In the genomic region with DNA sequence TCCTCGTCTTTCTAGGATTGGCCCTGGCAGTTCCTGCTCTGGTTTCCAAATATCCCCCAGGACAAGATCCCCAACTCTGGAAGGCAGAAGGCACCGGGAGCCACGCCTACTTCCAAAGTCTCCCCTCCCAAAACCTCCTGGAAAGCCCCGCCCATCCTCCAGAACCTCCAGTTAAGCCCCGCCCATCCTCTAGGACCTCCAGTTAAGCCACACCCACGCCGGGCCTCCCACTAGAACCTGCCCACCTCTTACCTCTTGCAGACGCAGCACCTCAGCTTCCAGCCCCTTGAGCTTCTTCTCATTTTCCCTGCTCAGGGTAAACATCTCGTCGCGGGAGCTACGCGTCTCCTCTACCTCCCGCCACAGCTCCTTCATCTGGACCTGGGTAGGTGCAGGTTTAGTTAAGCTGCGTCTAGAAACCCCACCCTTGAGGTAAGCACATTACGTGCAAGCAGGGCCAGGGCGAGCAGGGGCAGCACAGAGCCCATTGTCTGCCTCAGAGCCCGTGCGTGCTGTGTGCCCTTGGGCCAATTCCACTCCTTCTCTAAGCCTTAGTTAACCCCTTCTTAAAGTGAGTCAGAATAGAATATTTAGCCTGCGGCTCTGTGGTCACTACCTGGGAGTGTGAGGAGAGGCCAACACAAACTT, we compare ENCODE assay signal across 12 mouse cellular contexts. TPM values are rescaled to one million over a fixed set of nuclear protein-coding genes. Genes with fewer than 3 reads are reported as not detected.
DNase-seq lines count a peak whose midpoint lies in the region; ATAC-seq and TF ChIP-seq lines count a peak whose summit lies in the region.
"Had no signal": no experiment of that assay in that cellular context is flagged by ENCODE, and none has a peak within 500 bp of the region (broad histone marks: within the 10 kb centered on the region; RNA-seq: fewer than 3 reads in every experiment).

No protein-coding gene starts in this region.

- TF ChIP-seq CTCF in gastrocnemius, adult 2 months (IDR thresholded peaks at IDR 0.05) = no peak

- peak overlapping the region; percentile 21; the same call in 1 of the 2 replicates for H3K4me2 ChIP-seq in forebrain, embryonic 11.5 days (ENCODE audit: low read depth, low read length, severe bottlenecking)
- no peak overlapping the region; the same call in 1 of the 2 replicates for H3K4me2 ChIP-seq in forebrain, embryonic 14.5 days (ENCODE audit: low read length)
- H3K4me2 ChIP-seq in limb, embryonic 12.5 days = peak overlapping the region; percentile 26; the same call in 1 of the 2 replicates
- H3K4me2 ChIP-seq in midbrain, embryonic 16.5 days (ENCODE audit: low read length) = peak overlapping the region; percentile 26; the same call in 1 of the 2 replicates
- H3K4me2 ChIP-seq in heart, embryonic 12.5 days = no peak overlapping the region

- ATAC-seq in forebrain, embryonic 11.5 days (replicated peaks; ENCODE audit: low FRiP score) = no peak
- ATAC-seq in forebrain, embryonic 14.5 days = no peak
- ATAC-seq in limb, embryonic 12.5 days (ENCODE audit: insufficient number of reproducible peaks, insufficient read depth, low FRiP score, low TSS enrichment, low read depth) = no peak
- no peak for ATAC-seq in midbrain, embryonic 16.5 days
- no peak for ATAC-seq in heart, embryonic 12.5 days (ENCODE audit: insufficient number of reproducible peaks, low FRiP score)
- ATAC-seq: inflammation-experienced regulatory T-cells, adult 6 months had no signal

- H3K9me3 ChIP-seq in forebrain, embryonic 11.5 days (ENCODE audit: control insufficient read depth, low read length) = no peaks in the 10 kb centered on the region
- no peaks in the 10 kb centered on the region for H3K9me3 ChIP-seq in forebrain, embryonic 14.5 days (replicated peaks; ENCODE audit: control insufficient read depth, low read length)
- H3K9me3 ChIP-seq in limb, embryonic 12.5 days = 0 out of 2 replicates have a peak, but pooled peaks cover 4% of the 10 kb centered on the region
- H3K9me3 ChIP-seq in midbrain, embryonic 16.5 days (replicated peaks; ENCODE audit: control insufficient read depth, low read length, poor library complexity, severe bottlenecking) = no peaks in the 10 kb centered on the region
- H3K9me3 ChIP-seq in heart, embryonic 12.5 days (replicated peaks) = peaks cover 5% of the 10 kb centered on the region

- H3K4me3 ChIP-seq in forebrain, embryonic 11.5 days (ENCODE audit: low read depth, low read length) = no peak overlapping the region
- H3K4me3 ChIP-seq in forebrain, embryonic 14.5 days (ENCODE audit: low read depth, low read length) = no peak overlapping the region
- 0 out of 2 replicates have a peak overlapping the region, but pooled peaks have one; percentile 1 for H3K4me3 ChIP-seq in limb, embryonic 12.5 days (replicated peaks)
- H3K4me3 ChIP-seq in midbrain, embryonic 16.5 days (ENCODE audit: low read depth, low read length) = peak overlapping the region; percentile 6; the same call in 1 of the 2 replicates
- no peak overlapping the region for H3K4me3 ChIP-seq in gastrocnemius, adult 2 months
- no peak overlapping the region for H3K4me3 ChIP-seq in heart, embryonic 12.5 days

- H3K27ac ChIP-seq in forebrain, embryonic 11.5 days (ENCODE audit: low read depth, low read length) = no peak overlapping the region
- H3K27ac ChIP-seq in forebrain, embryonic 14.5 days (ENCODE audit: low read depth, low read length) = no peak overlapping the region
- no peak overlapping the region for H3K27ac ChIP-seq in limb, embryonic 12.5 days
- no peak overlapping the region for H3K27ac ChIP-seq in midbrain, embryonic 16.5 days (ENCODE audit: low read length)
- no peak overlapping the region for H3K27ac ChIP-seq in gastrocnemius, adult 2 months
- no peak overlapping the region for H3K27ac ChIP-seq in heart, embryonic 12.5 days (ENCODE audit: poor library complexity, severe bottlenecking)

- intact Hi-C loops in gastrocnemius, adult 2 months (cut with DNase I) = no loop called here

- no peak overlapping the region; the same call in 1 of the 2 replicates for H3K9ac ChIP-seq in forebrain, embryonic 11.5 days (ENCODE audit: low read length)
- no peak overlapping the region for H3K9ac ChIP-seq in forebrain, embryonic 14.5 days (ENCODE audit: low read length)
- no peak overlapping the region for H3K9ac ChIP-seq in limb, embryonic 12.5 days (replicated peaks)
- no peak overlapping the region for H3K9ac ChIP-seq in midbrain, embryonic 16.5 days (ENCODE audit: low read depth, low read length)
- H3K9ac ChIP-seq in heart, embryonic 12.5 days = no peak overlapping the region

- H3K36me3 ChIP-seq in forebrain, embryonic 11.5 days (ENCODE audit: control insufficient read depth, insufficient read depth, low read length) = no peaks in the 10 kb centered on the region
- no peaks in the 10 kb centered on the region for H3K36me3 ChIP-seq in forebrain, embryonic 14.5 days (ENCODE audit: control insufficient read depth, insufficient read depth, low read length)
- H3K36me3 ChIP-seq in limb, embryonic 12.5 days = no peaks in the 10 kb centered on the region
- H3K36me3 ChIP-seq in midbrain, embryonic 16.5 days (ENCODE audit: control insufficient read depth, insufficient read depth, low read length) = no peaks in the 10 kb centered on the region
- no peaks in the 10 kb centered on the region for H3K36me3 ChIP-seq in heart, embryonic 12.5 days

- H3K4me1 ChIP-seq in forebrain, embryonic 11.5 days (replicated peaks; ENCODE audit: control insufficient read depth, insufficient read depth, low read length) = peaks cover 5% of the 10 kb centered on the region; the same call in 1 of the 2 replicates
- H3K4me1 ChIP-seq in forebrain, embryonic 14.5 days (ENCODE audit: control insufficient read depth, insufficient read depth, low read length) = no peaks in the 10 kb centered on the region
- H3K4me1 ChIP-seq in limb, embryonic 12.5 days (replicated peaks) = no peaks in the 10 kb centered on the region
- H3K4me1 ChIP-seq in midbrain, embryonic 16.5 days (ENCODE audit: control insufficient read depth, insufficient read depth, low read length) = no peaks in the 10 kb centered on the region
- no peaks in the 10 kb centered on the region for H3K4me1 ChIP-seq in heart, embryonic 12.5 days (replicated peaks)

- WGBS in forebrain, embryonic 11.5 days = 4% methylated on average over 20 of the region's 20 CpGs
- 3% methylated on average over 20 of the region's 20 CpGs for WGBS in forebrain, embryonic 14.5 days
- WGBS in limb, embryonic 12.5 days = 6% methylated on average over 20 of the region's 20 CpGs
- 6% methylated on average over 20 of the region's 20 CpGs for WGBS in midbrain, embryonic 16.5 days
- 6% methylated on average over 20 of the region's 20 CpGs for WGBS in heart, embryonic 12.5 days

- DNase-seq in forebrain, embryonic 11.5 days (ENCODE audit: low spot score) = peak; percentile 54
- no peak for DNase-seq in forebrain, embryonic 14.5 days (ENCODE audit: low spot score)
- DNase-seq in embryo, embryonic 9.5 days (ENCODE audit: extremely low spot score) = peak; percentile 58
- no peak for DNase-seq in gastrocnemius, adult 2 months
- DNase-seq in spleen, postnatal 14 days (ENCODE audit: low spot score in 2 of 2) = no peak
- DNase-seq: adrenal gland, postnatal 10 days; cerebellum, postnatal 36 days; gastrocnemius, postnatal 14 days had no signal

- H3K27me3 ChIP-seq in forebrain, embryonic 11.5 days (ENCODE audit: control insufficient read depth, insufficient read depth, low read length) = peaks cover 10% of the 10 kb centered on the region
- peaks cover 5% of the 10 kb centered on the region; the same call in 1 of the 2 replicates for H3K27me3 ChIP-seq in forebrain, embryonic 14.5 days (replicated peaks; ENCODE audit: control insufficient read depth, insufficient read depth, low read length)
- peaks cover 46% of the 10 kb centered on the region for H3K27me3 ChIP-seq in limb, embryonic 12.5 days
- H3K27me3 ChIP-seq in midbrain, embryonic 16.5 days (ENCODE audit: control insufficient read depth, insufficient read depth, low read depth, low read length) = peaks cover 4% of the 10 kb centered on the region
- H3K27me3 ChIP-seq in heart, embryonic 12.5 days (replicated peaks) = peaks cover 65% of the 10 kb centered on the region

RNA-seq across cellular contexts. Expression of a gene that starts 23.7 kb away (rescaled TPM):
- 1.8 and 2.0 TPM in 2 replicates for polyA plus RNA-seq in forebrain, embryonic 11.5 days (2014; fragmentation: Nextera tagmentation; extraction: Ambion mirVana)
- 2.1 and 2.2 TPM in 2 replicates for polyA plus RNA-seq in forebrain, embryonic 14.5 days (2014; fragmentation: Nextera tagmentation; extraction: Ambion mirVana)
- polyA plus RNA-seq in limb, embryonic 12.5 days (2016; fragmentation: Nextera tagmentation; extraction: Ambion mirVana) = 0.37 and 0.49 TPM in 2 replicates
- 5.5 and 6.4 TPM in 2 replicates for polyA plus RNA-seq in midbrain, embryonic 16.5 days (2015; fragmentation: Nextera tagmentation; extraction: Ambion mirVana)
- 1 to 10 TPM; 3.0 to 3.6 TPM for total RNA-seq in gastrocnemius, adult 2 months (2021)
- polyA plus RNA-seq in heart, embryonic 12.5 days (2016; fragmentation: Nextera tagmentation; extraction: Ambion mirVana) = 0.15 and 0.17 TPM in 2 replicates
- polyA plus RNA-seq: inflammation-experienced regulatory T-cells, adult 6 months had no signal

RNA-seq across cellular contexts. Expression of a gene that starts 42.0 kb away (rescaled TPM):
- 0.68 and 0.92 TPM in 2 replicates for polyA plus RNA-seq in forebrain, embryonic 11.5 days (2014; fragmentation: Nextera tagmentation; extraction: Ambion mirVana)
- 0.74 and 0.79 TPM in 2 replicates for polyA plus RNA-seq in forebrain, embryonic 14.5 days (2014; fragmentation: Nextera tagmentation; extraction: Ambion mirVana)
- polyA plus RNA-seq in limb, embryonic 12.5 days (2016; fragmentation: Nextera tagmentation; extraction: Ambion mirVana) = 0.83 and 1.4 TPM in 2 replicates
- polyA plus RNA-seq in midbrain, embryonic 16.5 days (2015; fragmentation: Nextera tagmentation; extraction: Ambion mirVana) = 0.77 and 1.9 TPM in 2 replicates
- total RNA-seq in gastrocnemius, adult 2 months (2021) = under 1 TPM in 1 of 2 experiments, not detected in 1; 0.20 TPM
- polyA plus RNA-seq in heart, embryonic 12.5 days (2016; fragmentation: Nextera tagmentation; extraction: Ambion mirVana) = 0.12 TPM in 1 of 2 replicates, not detected in the other
- total RNA-seq: gastrocnemius, postnatal 14 days had no signal

RNA-seq across cellular contexts. Expression of a gene that starts 56.5 kb away (rescaled TPM):
- polyA plus RNA-seq in forebrain, embryonic 11.5 days (2014; fragmentation: Nextera tagmentation; extraction: Ambion mirVana) = 1.7 and 2.6 TPM in 2 replicates
- polyA plus RNA-seq in forebrain, embryonic 14.5 days (2014; fragmentation: Nextera tagmentation; extraction: Ambion mirVana) = 0.74 and 1.1 TPM in 2 replicates
- 3.2 and 4.2 TPM in 2 replicates for polyA plus RNA-seq in limb, embryonic 12.5 days (2016; fragmentation: Nextera tagmentation; extraction: Ambion mirVana)
- 2.9 and 3.3 TPM in 2 replicates for polyA plus RNA-seq in midbrain, embryonic 16.5 days (2015; fragmentation: Nextera tagmentation; extraction: Ambion mirVana)
- total RNA-seq in gastrocnemius, adult 2 months (2021) = 10 to 100 TPM; 32.0 to 36.7 TPM
- 0.59 and 1.0 TPM in 2 replicates for polyA plus RNA-seq in heart, embryonic 12.5 days (2016; fragmentation: Nextera tagmentation; extraction: Ambion mirVana)
- polyA plus RNA-seq: inflammation-experienced regulatory T-cells, adult 6 months had no signal

Comparison
In these comparisons a context has a peak if more than half of its experiments do, and no peak if none do; other contexts are left out.
1. DNase-seq: peak in forebrain, embryonic 11.5 days (single experiment) and embryo, embryonic 9.5 days (single experiment); none in forebrain, embryonic 14.5 days (single experiment), gastrocnemius, adult 2 months (single experiment) and spleen, postnatal 14 days (0 of 2).
2. H3K4me2 ChIP-seq: peak in forebrain, embryonic 11.5 days (single experiment), limb, embryonic 12.5 days (single experiment) and midbrain, embryonic 16.5 days (single experiment); none in forebrain, embryonic 14.5 days (single experiment) and heart, embryonic 12.5 days (single experiment).
3. H3K4me3 ChIP-seq: peak in limb, embryonic 12.5 days (single experiment) and midbrain, embryonic 16.5 days (single experiment); none in forebrain, embryonic 11.5 days (single experiment), forebrain, embryonic 14.5 days (single experiment), gastrocnemius, adult 2 months (single experiment) and heart, embryonic 12.5 days (single experiment).